Comparison of ENCODE assay signal across 13 mouse cellular contexts in the genomic region with DNA sequence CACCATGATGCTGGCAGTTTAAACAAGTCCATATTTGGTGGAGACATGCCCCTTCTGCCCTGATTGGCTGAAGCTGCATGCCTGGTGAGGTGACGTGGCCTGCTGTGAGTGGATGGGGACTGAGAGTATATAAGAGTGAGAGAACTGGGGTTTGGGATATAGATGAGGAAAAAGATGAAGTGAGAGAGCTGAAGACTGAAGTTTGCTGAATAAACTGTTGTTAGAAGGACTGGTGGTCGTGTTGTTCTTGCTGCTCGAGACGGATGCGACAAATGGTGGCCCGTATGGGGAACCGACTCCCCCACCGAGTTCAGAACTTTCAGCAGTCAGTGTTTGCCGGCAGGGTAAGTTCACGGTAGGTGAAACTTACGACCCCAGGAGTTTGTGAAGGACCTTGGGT. TPM values are rescaled to one million over a fixed set of nuclear protein-coding genes. Genes with fewer than 3 reads are reported as not detected.
"Had no signal": no experiment of that assay in that cellular context is flagged by ENCODE, and none has a peak within 500 bp of the region (broad histone marks: within the 10 kb centered on the region; RNA-seq: fewer than 3 reads in every experiment).

No protein-coding gene starts in this region.

RNA-seq across cellular contexts. Expression of a gene that starts 48.6 kb away (rescaled TPM):
- total RNA-seq: neutrophil, adult 5-6 weeks had no signal
- polyA plus RNA-seq: neural tube, embryonic 13.5 days; neural tube, embryonic 14.5 days; neural tube, embryonic 15.5 days; small intestine, adult 2 months; spleen, adult 2 months; stomach, embryonic 14.5 days; stomach, embryonic 15.5 days; stomach, embryonic 16.5 days; stomach, postnatal 0 days; thymus, adult 2 months; thymus, postnatal 0 days; urinary bladder, adult 2 months had no signal
